Mouse (Mus musculus) liver, embryonic 12.5 days (tissue): ENCODE data around the gene Adamts18. TPM values are rescaled to one million over a fixed set of nuclear protein-coding genes. Genes with fewer than 3 reads are reported as not detected.
A peak's percentile ranks its signal among the peaks of the same experiment; 100 is the strongest.

Experiments
- ATAC-seq: fragments of 200-750 bp; cut with Nextera tagmentation; 2 replicates; pipeline ENCODE4 v1.8.0; 2017; ENCODE audit warnings: moderate number of reproducible peaks, mild to moderate bottlenecking, moderate library complexity
- H3K27ac ChIP-seq: fragments of 300-500 bp; sonication (generic); 2 replicates; pipeline ENCODE4 v1.5.1; 2016; ENCODE audit warnings: mild to moderate bottlenecking
- H3K27me3 ChIP-seq: fragments of 300-500 bp; sonication (generic); replicated peaks from 2 replicates; pipeline ENCODE4 v1.6.1; 2016; ENCODE audit warnings: mild to moderate bottlenecking, moderate library complexity
- H3K36me3 ChIP-seq: fragments of 300-500 bp; sonication (generic); 2 replicates; pipeline ENCODE4 v1.6.1; 2016; ENCODE audit warnings: mild to moderate bottlenecking, moderate library complexity
- H3K4me1 ChIP-seq: fragments of 300-500 bp; sonication (generic); 2 replicates; pipeline ENCODE4 v1.6.1; 2016
- H3K4me2 ChIP-seq: fragments of 300-500 bp; sonication (generic); 2 replicates; pipeline ENCODE4 v1.6.1; 2016; ENCODE audit warnings: mild to moderate bottlenecking, moderate library complexity
- H3K4me3 ChIP-seq: fragments of 300-500 bp; sonication (generic); 2 replicates; pipeline ENCODE4 v1.5.1; 2016; ENCODE audit warnings: mild to moderate bottlenecking, moderate library complexity
- H3K9ac ChIP-seq: fragments of 300-500 bp; sonication (generic); 2 replicates; pipeline ENCODE4 v1.6.1; 2016; ENCODE audit warnings: mild to moderate bottlenecking, moderate library complexity
- H3K9me3 ChIP-seq: fragments of 300-500 bp; sonication (generic); replicated peaks from 2 replicates; pipeline ENCODE4 v1.6.1; 2016; ENCODE audit warnings: mild to moderate bottlenecking, moderate library complexity
- WGBS: fragments of 180-500 bp; shearing (Covaris S2); methylation state at CpG from one replicate; pipeline ENCODE4 v1.1.7; 2016; ENCODE audit not compliant: insufficient replicate concordance; 5-methylcytosine and 5-hydroxymethylcytosine counted together
- polyA plus RNA-seq: library from polyadenylated mRNA; unstranded; fragments of >200 nt; fragmentation: Nextera tagmentation; extraction: Ambion mirVana; gene quantifications from 2 replicates; pipeline ENCODE4 v1.2.1, GENCODE M21; 2016

The Adamts18 gene
- polyA plus RNA-seq, 1 experiment from 2014 or later: 0.46 TPM

DNA sequence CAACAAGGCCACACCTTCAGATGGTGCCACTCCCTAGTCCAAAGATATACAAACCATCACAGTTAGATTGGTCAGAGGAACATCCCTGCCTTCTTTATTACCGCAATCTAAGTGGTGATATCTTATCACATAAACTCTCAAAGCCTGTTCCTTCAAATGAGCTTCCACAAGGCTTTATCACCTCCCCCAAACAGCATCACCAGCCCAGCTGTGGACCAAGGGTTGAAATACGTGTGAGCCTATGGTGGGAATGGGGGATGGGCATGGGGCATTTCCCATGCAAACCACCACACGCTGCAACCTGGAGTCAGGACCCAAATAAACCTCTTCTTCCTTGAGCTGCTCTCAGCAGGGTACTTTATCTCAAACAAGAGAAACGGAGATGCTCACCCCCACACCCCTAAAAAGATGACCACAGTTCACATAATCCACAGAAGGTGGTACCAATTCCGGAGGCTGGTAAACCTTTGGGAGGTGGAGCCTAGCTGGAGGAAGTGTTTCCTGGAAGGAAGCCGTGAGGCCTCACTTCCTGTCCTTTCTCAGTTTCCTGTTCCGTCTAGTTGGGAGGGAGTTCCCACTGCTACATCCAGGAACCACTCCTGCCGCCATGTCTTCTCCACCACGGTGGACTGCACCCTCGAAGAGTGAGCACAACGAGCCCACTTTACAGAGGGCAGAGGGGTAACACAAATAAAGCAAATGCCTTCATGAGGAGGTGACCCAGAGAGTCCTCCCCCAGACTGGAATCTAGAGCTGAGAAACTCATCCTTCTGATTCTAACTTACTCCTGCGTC is 11.5 kb upstream of the Adamts18 start:
- Histone ChIP-seq H3K4me2 (no peak overlapping the region), H3K27me3 (no peaks in the 10 kb centered on the region), H3K27ac (no peak overlapping the region), H3K4me1 (no peaks in the 10 kb centered on the region), H3K9ac (no peak overlapping the region), H3K9me3 (0 out of 2 replicates have a peak, but pooled peaks cover 2% of the 10 kb centered on the region), H3K36me3 (no peaks in the 10 kb centered on the region), H3K4me3 (no peak overlapping the region)
- ATAC-seq: no peak
- WGBS: 62% methylated on average over 12 of the region's 12 CpGs

DNA sequence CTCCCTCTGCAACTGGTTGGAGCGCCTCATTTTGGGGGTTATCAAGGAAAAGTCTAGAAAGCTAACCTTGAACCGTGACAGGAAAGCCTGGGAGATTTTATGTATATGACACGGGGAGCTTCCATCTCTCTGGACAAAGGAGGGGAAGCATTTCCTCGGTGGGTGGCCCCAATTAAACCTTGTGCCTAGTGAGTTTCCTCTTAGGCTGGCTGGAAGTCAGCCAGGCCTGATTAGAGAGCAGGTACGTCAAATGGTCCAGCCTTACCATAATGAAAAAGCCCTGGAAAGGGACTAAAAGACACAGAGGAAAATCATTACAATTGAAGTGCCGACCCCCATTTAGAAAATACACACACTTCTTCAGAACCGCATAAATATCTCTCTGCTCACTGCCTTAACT is 10.3 kb upstream of the Adamts18 start:
- Histone ChIP-seq H3K27ac (no peak overlapping the region), H3K9me3 (no peaks in the 10 kb centered on the region), H3K4me3 (no peak overlapping the region), H3K9ac (no peak overlapping the region), H3K27me3 (no peaks in the 10 kb centered on the region), H3K4me1 (no peaks in the 10 kb centered on the region), H3K4me2 (no peak overlapping the region), H3K36me3 (no peaks in the 10 kb centered on the region)
- WGBS: 59% methylated on average over 7 of the region's 7 CpGs
- no peak for ATAC-seq

DNA sequence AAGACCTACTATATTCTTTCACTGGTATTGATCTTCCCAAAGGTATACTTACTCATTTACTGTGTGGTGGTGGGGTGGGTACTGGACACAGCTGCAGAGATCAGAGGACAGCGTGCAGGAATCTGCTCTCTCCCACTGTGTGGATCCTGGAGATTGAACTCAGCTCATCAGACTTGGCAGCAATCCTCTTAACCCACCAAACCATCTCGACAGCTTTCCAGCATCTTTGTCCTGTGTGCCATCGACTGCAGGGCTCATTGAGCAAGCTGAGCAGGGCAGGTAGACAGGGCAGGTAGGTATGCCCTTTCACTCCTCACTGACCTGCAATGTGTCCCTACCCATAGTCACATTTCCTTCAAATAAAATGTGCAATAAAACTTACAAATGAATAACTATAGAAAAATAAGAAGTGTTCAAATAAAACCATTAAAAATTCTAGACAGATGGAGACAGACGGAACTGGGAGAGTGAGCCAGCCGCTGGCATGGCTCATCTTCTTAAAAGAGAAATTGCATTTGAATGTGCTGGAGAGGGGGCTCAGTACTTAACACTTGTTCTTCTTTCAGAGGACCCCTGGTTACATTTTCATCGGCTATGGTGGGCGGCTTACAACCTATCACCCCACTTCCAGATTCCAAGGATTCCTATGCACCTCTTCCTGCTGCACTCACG is 6.2 kb upstream of the Adamts18 start:
- no peak overlapping the region for H3K4me2 ChIP-seq
- no peak for ATAC-seq

GRCm38 (mm10) chr8:113853714-113854113 is 5.2 kb upstream of the Adamts18 start:
- Histone ChIP-seq H3K4me1 (no peaks in the 10 kb centered on the region), H3K27ac (no peak overlapping the region), H3K27me3 (peaks cover 15% of the 10 kb centered on the region), H3K9me3 (no peaks in the 10 kb centered on the region), H3K9ac (no peak overlapping the region), H3K4me3 (no peak overlapping the region), H3K4me2 (no peak overlapping the region), H3K36me3 (no peaks in the 10 kb centered on the region)
- ATAC-seq: no peak
- WGBS: 65% methylated on average over 4 of the region's 4 CpGs

More for the DNA sequence above, 6.2 kb upstream of the Adamts18 start:
- H3K36me3 ChIP-seq: no peaks in the 10 kb centered on the region
- H3K4me1 ChIP-seq: no peaks in the 10 kb centered on the region
- 69% methylated on average over 8 of the region's 8 CpGs for WGBS
- H3K27me3 ChIP-seq: peaks cover 5% of the 10 kb centered on the region
- no peak overlapping the region for H3K4me3 ChIP-seq
- no peak overlapping the region for H3K27ac ChIP-seq
- no peaks in the 10 kb centered on the region for H3K9me3 ChIP-seq
- no peak overlapping the region for H3K9ac ChIP-seq

DNA sequence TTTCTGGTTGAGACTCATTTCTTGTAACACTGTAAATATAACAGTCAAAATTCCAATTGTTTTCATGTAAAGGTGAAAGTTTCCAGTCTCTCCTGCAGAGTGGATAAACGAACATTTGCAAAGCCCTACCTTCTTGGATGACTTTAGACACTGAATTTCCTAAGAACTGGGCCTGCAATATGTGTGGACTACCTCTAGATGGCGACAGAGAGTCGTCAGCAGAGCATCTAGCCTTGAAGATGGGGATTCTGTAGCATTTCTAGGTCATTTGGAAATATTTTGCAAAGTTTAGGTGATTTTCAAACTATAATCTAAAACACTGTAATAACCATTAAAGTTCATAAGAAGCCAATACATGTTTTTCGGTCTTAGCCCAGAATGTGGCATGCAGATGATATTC is 3.1 kb upstream of the Adamts18 start:
- Histone ChIP-seq H3K27me3 (peaks cover 36% of the 10 kb centered on the region), H3K4me3 (no peak overlapping the region), H3K4me1 (0 out of 2 replicates have a peak, but pooled peaks cover 5% of the 10 kb centered on the region), H3K9ac (no peak overlapping the region), H3K4me2 (no peak overlapping the region), H3K9me3 (no peaks in the 10 kb centered on the region), H3K27ac (no peak overlapping the region), H3K36me3 (no peaks in the 10 kb centered on the region)
- 22% methylated on average over 4 of the region's 4 CpGs for WGBS
- no peak for ATAC-seq

- no peak for ATAC-seq
- no peaks in the 10 kb centered on the region for H3K36me3 ChIP-seq
- no peaks in the 10 kb centered on the region for H3K9me3 ChIP-seq
- no peak overlapping the region for H3K27ac ChIP-seq
- peak overlapping the region; percentile 28 for H3K4me3 ChIP-seq
- H3K4me2 ChIP-seq: peak overlapping the region; percentile 58
- no peak overlapping the region for H3K9ac ChIP-seq
- H3K4me1 ChIP-seq: 0 out of 2 replicates have a peak, but pooled peaks cover 5% of the 10 kb centered on the region
- peaks cover 37% of the 10 kb centered on the region for H3K27me3 ChIP-seq
- 3% methylated on average over 50 of the region's 50 CpGs for WGBS
Measured at GRCm38 (mm10) chr8:113848081-113848652, 371 bp downstream of the Adamts18 start.

GRCm38 (mm10) chr8:113847606-113848080 is 895 bp downstream of the Adamts18 start:
- no peak overlapping the region for H3K9ac ChIP-seq
- no peaks in the 10 kb centered on the region for H3K36me3 ChIP-seq
- no peak overlapping the region for H3K27ac ChIP-seq
- ATAC-seq: no peak
- H3K4me3 ChIP-seq: no peak overlapping the region
- peaks cover 37% of the 10 kb centered on the region for H3K27me3 ChIP-seq
- peak overlapping the region; percentile 58 for H3K4me2 ChIP-seq
- 10% methylated on average over 12 of the region's 12 CpGs for WGBS
- H3K9me3 ChIP-seq: no peaks in the 10 kb centered on the region
- 0 out of 2 replicates have a peak, but pooled peaks cover 5% of the 10 kb centered on the region for H3K4me1 ChIP-seq

- H3K4me2 ChIP-seq: no peak overlapping the region
- H3K27ac ChIP-seq: no peak overlapping the region
- 0 out of 2 replicates have a peak, but pooled peaks cover 5% of the 10 kb centered on the region for H3K4me1 ChIP-seq
- H3K4me3 ChIP-seq: no peak overlapping the region
- no peaks in the 10 kb centered on the region for H3K9me3 ChIP-seq
- H3K9ac ChIP-seq: no peak overlapping the region
- no peak for ATAC-seq
- 61% methylated on average over 5 of the region's 5 CpGs for WGBS
- H3K36me3 ChIP-seq: no peaks in the 10 kb centered on the region
- H3K27me3 ChIP-seq: peaks cover 37% of the 10 kb centered on the region
Measured at GRCm38 (mm10) chr8:113846669-113847068, 1.9 kb downstream of the Adamts18 start.

DNA sequence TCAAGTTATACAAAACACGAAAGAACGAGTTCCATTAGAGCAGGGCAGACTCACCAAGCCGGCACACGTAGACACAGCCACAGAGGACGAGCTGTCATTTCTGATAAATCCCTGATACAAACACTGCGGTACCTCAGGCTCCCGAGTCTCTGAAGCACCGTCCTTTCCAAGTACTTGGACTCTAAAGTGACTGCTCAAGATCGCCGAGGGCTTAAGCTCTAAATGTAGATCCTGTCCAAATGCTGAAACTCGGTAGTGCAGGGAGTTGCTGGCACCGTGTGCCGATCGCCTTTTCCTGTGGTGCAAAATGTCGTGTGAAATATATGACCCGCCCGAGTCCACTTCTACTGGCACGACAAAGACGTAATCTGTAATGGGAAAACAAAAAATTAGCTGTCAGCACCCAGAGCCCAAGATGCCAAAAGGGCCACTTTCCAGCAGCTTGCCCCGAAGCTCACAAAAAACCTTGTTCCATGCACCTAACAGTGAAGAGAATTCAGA is 3.7 kb downstream of the Adamts18 start:
- 0 out of 2 replicates have a peak, but pooled peaks cover 5% of the 10 kb centered on the region for H3K4me1 ChIP-seq
- no peak for ATAC-seq
- H3K4me2 ChIP-seq: no peak overlapping the region
- peaks cover 33% of the 10 kb centered on the region for H3K27me3 ChIP-seq
- no peaks in the 10 kb centered on the region for H3K9me3 ChIP-seq
- H3K27ac ChIP-seq: no peak overlapping the region
- H3K9ac ChIP-seq: no peak overlapping the region
- H3K4me3 ChIP-seq: no peak overlapping the region
- H3K36me3 ChIP-seq: no peaks in the 10 kb centered on the region
- 59% methylated on average over 20 of the region's 20 CpGs for WGBS

- WGBS: 77% methylated on average over 6 of the region's 6 CpGs
- no peak overlapping the region for H3K4me3 ChIP-seq
- no peak overlapping the region for H3K27ac ChIP-seq
- ATAC-seq: no peak
- no peaks in the 10 kb centered on the region for H3K4me1 ChIP-seq
- H3K36me3 ChIP-seq: no peaks in the 10 kb centered on the region
- H3K9me3 ChIP-seq: no peaks in the 10 kb centered on the region
- no peak overlapping the region for H3K4me2 ChIP-seq
- H3K9ac ChIP-seq: no peak overlapping the region
- no peaks in the 10 kb centered on the region for H3K27me3 ChIP-seq
Measured at GRCm38 (mm10) chr8:113838211-113838610, 10.3 kb downstream of the Adamts18 start.

- Histone ChIP-seq H3K4me1 (no peaks in the 10 kb centered on the region), H3K9me3 (no peaks in the 10 kb centered on the region), H3K27ac (no peak overlapping the region), H3K27me3 (no peaks in the 10 kb centered on the region), H3K36me3 (no peaks in the 10 kb centered on the region), H3K4me2 (no peak overlapping the region), H3K9ac (no peak overlapping the region), H3K4me3 (no peak overlapping the region)
- no peak for ATAC-seq
- 51% methylated on average over 4 of the region's 4 CpGs for WGBS
Measured at GRCm38 (mm10) chr8:113837570-113837915, 11.0 kb downstream of the Adamts18 start.
